Mouse (Mus musculus) ZHBTc4 (cell line): Measurements from ENCODE around the gene Rad23a.

Experiments used
- DNase-seq: peaks from one replicate; pipeline ENCODE4 v3.0.0-alpha.2; 2011; ENCODE audit warnings: low read depth, low spot score

The Rad23a gene

DNA sequence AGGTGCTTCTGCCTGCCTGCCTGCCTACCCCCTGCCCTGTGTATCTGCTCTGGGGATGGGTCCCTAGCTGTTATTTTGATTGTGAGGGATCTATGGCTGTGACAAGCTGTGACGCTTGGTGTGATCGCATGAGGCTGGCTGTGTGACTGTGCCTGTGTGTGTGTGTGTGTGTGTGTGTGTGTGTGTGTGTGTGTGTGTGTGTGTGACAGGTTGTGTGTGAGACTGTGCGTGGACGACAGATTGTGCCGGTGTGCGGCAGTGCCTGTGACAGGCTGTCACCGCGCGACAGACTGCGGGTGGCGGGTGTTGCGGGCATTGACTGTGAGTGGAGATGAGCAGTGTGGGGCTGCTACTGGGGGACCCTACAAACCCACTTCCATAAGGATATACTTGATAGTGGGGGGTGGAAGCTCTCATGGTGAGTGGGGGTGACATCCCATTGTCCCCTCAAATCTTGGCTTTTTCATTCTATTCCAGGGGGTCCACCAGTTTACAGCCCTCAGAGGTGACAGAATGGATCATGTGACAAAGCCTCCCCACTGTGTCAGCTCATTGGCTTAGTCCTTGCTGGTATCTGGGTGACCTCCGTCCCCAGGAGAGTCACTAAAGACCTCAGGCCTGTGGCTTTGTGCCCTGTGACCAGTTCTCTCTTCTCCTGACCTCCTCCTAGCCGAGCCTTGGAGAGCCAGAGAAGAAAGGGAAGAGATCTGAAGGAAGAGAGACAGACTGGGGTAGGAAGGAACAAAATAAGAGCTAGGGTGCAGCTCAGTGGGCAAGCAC, 52.8 kb downstream of the Rad23a start:
- DNase-seq: no peak

DNA sequence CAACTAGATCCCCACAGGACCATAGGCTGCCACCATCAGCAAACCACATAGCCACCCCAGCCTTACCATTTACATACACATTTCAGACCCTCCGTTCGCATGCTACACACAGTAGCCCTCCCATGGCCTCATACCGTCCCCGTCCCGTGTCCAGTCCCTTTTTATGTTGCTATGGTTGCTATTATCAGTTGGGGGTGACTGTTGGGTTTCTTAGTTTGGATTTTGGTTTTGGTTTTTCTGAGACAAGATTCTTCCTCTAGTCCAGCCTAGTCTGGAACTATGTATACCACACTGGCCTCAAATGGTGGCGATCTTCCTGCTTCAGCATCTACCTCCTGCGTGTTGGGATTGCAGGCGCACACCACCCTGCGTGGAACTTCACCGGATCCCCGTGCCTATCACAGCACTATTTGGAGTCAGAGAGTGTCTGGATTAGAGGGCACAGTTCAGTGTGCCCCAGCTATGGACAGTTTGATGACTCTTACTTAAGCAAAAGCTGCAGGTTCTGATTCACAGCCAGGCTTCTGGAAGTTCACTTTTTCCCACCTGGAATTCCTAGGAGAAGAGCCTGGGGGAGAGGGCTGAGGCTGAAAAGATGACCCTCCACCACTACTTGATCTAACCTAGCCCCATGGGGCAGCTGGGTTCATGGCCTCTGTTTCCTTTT, 53.5 kb downstream of the Rad23a start:
- DNase-seq: no peak

DNA sequence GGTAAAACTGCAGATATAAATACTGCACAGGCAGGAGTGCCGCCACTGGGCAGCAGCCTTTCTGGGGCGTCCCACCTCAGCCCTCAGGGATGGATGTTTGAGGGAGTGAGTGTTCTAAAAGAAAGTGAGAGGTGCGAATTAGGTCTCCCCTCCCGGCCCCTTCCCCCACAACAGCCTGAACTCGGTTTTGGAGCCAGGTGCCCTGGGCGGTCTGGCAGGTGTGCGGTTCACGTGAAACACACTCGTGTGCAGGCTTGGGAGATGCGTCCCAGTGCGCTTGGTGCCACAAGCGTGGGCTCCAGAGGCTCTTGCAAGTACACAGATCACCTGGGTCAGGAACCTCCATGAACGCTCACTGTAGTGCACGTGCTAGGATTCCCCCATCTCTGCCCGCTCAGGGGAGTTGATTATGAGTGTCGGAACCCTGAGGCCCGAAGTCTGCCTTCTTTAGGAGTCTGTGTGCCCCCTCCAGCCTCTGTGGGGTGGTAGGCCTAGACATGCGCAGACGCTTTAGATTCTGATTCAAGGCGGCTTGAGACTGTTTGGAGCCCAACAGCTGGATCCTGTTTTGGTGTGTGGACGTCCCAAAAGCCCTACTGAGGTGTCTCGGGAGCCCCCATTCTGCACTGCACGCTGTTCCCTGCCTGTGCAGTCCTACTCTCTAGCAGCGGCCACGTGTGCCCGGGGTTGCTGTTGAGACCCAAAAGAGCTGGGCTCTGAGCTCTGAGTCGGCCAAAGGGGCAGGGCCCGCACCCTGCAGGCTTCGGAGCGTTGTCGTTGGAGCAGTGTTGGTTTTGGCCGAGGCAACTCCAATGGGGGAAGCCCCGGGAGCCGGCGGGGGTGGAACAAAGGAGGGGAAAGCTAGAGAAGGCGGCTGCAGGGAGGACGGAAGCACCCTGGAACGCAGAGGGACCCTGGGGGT, 54.4 kb downstream of the Rad23a start:
- peak; percentile 65 for DNase-seq

DNA sequence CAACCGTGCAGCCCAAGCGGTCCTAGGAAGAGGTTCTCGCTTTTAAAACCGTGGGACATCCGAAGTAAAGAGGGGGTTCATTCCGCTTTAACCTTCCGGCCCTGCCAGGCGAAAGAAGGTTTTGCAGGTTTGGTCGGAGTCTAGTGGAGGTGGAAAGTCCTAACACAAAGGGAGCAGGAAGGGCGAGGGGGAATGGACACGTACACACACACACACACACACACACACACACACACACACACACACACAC, 55.0 kb downstream of the Rad23a start:
- DNase-seq: no peak

DNA sequence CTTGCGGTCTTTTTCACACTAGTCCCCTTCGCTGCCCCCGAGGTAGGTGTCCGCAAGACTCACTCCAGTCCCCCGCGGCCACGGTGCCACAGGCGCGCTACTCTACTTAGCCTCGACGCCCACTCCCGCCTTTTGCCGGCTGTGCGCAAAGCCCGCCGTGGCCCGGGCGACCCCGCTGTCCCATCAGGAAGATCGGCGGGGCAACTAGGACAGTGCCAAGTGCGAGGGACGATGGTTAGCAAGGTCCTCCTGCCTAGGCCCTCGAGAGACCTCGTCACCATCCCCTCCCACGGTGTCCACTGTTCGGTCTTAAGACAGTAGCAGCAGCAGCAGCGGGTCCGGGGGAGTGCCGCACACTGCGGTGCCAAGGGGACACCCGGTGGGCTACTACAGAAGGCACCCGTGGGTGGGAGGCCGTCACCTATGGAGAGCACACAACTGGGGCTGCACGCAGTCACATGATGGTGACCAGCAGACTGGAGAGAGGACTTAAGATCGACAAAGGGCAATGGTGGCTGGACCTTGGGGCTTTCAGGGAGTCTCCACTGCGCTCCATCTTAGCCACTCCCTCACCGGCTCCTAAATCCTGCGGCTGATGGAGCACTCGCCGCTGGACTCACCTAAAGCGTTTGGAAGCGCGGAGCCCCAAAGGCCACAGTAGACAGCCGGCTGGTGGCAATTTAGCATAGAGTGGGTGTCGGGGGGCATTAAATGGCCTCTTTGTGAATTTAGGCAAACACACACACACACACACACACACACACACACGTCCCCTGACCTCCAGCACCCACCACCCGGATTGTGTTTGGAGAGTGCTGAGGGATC, 55.6 kb downstream of the Rad23a start:
- DNase-seq: peak; percentile 73
